Mouse (Mus musculus): Measurements from ENCODE around the gene P2rx3.

- TF ChIP-seq CTCF (IDR thresholded peaks at IDR 0.05; ENCODE audit: borderline replicate concordance, insufficient read depth, low read depth, low read length) (no peak), POLR2A (IDR thresholded peaks at IDR 0.05; ENCODE audit: borderline replicate concordance, insufficient read depth, low read length) (no peak)
Measured at GRCm38 (mm10) chr2:85061107-85061541, 23.9 kb upstream of the P2rx3 start.

All from cerebellum, adult 2 months (tissue).